Mouse (Mus musculus): ENCODE data around the gene Tdrd3. TPM values are rescaled to one million over a fixed set of nuclear protein-coding genes. Genes with fewer than 3 reads are reported as not detected.
A peak's percentile ranks its signal among the peaks of the same experiment; 100 is the strongest.

The Tdrd3 gene
- total RNA-seq (2021): 10 to 100 TPM; 26.2 to 28.9 TPM
- long read RNA-seq, full-length matches to known transcripts: 12 of 23 reads
- long read RNA-seq, partial matches to known transcripts: 1 of 23 reads
- long read RNA-seq, other reads (novel, unspliced or antisense): 10 of 23 reads

- peak; percentile 95 to 96 for DNase-seq (ENCODE audit: low spot score in 2 of 2)
Observed at GRCm38 (mm10) chr14:87415808-87416721, at the start of gene Tdrd3. Gene Tdrd3, plus strand, starts transcription at chr14:87416639.

GRCm38 (mm10) chr14:87367169-87367568 lies 49.3 kb upstream of the Tdrd3 start:
- no peak for DNase-seq (ENCODE audit: low spot score in 2 of 2)

- DNase-seq (ENCODE audit: low spot score in 2 of 2): no peak
Observed at GRCm38 (mm10) chr14:87383041-87383440, 33.4 kb upstream of the Tdrd3 start.

GRCm38 (mm10) chr14:87384288-87385268 lies 31.9 kb upstream of the Tdrd3 start:
- no peak for DNase-seq (ENCODE audit: low spot score in 2 of 2)

GRCm38 (mm10) chr14:87393096-87393495 lies 23.3 kb upstream of the Tdrd3 start:
- no peak for DNase-seq (ENCODE audit: low spot score in 2 of 2)

DNA sequence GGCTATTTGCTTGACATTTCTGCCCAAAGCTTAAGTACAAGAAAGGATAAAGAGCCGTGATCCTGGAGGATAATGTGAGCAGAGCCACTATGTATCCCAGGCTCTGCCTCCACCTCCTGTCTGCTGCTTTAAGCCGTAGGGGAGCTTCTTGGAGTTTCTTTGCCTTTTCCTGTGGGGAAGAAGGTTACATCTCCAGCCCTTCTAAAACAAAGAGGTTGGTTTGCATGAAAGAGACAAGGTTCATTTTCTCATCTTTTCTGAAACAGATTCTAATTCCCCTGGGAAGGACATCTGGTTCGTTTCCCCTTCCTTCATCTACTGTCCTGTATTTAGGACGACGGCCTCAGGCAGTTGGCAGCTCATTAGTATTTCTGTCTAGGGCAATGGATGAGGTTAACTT lies 19.8 kb upstream of the Tdrd3 start:
- no peak for DNase-seq (ENCODE audit: low spot score in 2 of 2)

GRCm38 (mm10) chr14:87415486-87415807 lies 992 bp upstream of the Tdrd3 start:
- no peak for DNase-seq (ENCODE audit: low spot score in 2 of 2)

DNA sequence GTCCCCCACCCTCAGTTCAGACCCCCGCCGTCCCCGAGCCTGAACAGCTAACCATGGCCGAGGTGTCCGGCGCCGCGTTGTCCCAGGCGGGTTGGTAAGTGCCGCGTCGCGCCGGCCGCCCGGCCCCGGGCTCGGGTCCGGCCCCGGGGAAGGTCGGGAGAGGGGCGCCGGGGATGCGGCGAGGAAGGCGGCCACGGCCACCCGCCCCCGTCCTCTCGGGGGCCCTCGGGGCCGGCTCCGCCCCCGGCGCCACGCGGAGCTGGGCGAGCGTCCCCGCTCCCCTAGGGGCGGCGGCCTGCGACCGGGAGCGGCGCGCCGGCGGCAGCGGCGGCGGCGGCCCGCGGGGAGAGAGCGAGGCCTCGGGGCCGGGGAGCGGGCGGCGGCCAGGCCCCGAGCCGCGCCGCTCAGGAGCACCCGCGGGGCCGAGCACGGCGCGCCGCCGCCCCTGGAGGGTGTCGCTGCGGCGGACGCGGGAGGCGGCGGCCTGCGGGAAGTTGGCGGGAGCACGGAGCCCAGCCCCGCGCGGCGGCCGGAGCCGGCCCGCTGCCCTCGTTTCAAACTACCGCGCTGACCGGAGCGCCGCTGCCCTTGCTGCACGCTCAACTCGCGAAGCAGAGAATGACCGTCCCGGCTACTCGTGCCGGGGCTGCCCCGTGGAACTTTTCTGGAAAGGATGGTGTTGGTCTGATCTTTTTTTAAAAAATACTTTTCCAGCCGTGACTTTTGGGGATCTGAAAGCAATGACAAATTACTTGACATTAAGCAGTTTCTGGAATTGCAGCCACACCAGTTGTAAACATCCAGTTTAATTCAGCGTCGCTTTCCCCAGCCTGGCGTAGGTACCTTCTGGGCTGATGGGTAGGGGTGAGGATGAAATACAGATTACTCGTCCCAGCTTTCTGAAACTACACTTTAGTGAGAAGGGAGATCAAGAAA lies 584 bp downstream of the Tdrd3 start:
- DNase-seq (ENCODE audit: low spot score in 2 of 2): peak; percentile 3 to 25

DNA sequence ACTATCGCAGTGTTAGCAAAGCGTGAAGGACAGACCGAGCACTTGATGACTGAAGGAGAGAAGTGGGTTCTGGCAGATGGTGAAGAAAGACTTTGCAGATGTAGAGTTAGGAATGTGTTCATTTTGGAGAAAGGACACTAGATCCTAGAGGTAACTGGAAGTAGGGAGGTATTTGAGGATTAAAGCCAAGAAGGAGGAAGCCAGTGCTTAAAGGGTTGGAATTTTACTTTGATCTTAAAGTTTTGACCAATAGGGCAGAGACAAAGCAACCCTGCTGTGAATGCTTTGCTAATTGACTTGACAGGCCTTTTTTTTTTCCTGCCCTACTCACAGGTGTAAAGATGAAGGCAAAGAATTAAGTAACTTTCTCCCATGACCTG lies 1.2 kb downstream of the Tdrd3 start:
- DNase-seq (ENCODE audit: low spot score in 2 of 2): no peak

DNA sequence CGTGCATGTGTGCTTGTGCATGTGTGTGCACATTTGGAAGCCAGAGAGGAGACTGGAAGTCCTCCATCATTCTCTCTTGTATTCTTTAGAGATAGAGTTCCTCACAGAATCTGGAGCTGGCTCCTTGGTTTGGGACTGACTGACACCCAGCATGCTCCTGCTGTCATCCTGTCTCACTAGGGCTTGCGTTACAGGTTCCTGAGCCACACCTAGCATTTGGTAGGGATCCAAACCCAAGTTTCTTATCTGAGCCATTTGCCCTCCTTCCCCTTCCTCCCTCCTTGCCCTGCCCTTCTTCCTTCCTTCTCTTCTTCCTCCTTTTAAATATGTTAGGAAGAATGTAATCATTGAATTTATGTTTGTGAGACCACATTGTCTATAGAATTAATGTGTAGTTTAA lies 3.3 kb downstream of the Tdrd3 start:
- no peak for DNase-seq (ENCODE audit: low spot score in 2 of 2)

GRCm38 (mm10) chr14:87420576-87420975 lies 4.1 kb downstream of the Tdrd3 start:
- DNase-seq (ENCODE audit: low spot score in 2 of 2): no peak

- DNase-seq (ENCODE audit: low spot score in 2 of 2): no peak
Observed at GRCm38 (mm10) chr14:87422432-87422831, 6.0 kb downstream of the Tdrd3 start.

DNA sequence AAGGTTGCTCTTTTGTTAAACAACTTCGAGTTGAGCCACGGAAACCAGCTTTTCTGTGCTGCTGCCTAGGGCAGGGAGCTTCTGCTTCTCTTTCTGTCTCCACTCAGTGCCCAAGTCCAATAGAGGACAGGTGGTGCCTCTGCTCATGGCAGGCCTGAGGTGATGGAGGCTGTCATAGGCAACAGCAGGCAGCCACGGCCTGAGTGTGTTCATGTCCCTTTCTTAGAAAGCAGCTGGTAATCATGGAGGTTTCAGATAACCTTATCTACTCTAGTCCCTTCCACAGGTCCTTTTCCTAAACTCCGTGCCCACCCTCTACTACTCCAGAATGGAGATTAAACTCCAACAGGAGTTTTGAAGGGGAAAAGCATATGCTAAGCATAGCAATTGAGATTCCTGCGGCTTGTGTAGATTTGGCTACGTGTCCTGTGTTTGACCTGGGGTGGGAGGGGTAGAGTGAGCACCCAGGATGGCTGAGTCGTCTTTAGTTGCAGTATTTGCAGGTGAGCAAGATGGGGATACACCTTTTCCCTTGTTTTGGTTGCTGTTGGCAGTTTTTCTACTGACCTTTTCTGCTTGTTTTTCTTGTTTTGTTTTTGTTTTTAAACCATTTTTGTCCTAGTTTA lies 10.0 kb downstream of the Tdrd3 start:
- no peak for DNase-seq (ENCODE audit: low spot score in 2 of 2)

DNA sequence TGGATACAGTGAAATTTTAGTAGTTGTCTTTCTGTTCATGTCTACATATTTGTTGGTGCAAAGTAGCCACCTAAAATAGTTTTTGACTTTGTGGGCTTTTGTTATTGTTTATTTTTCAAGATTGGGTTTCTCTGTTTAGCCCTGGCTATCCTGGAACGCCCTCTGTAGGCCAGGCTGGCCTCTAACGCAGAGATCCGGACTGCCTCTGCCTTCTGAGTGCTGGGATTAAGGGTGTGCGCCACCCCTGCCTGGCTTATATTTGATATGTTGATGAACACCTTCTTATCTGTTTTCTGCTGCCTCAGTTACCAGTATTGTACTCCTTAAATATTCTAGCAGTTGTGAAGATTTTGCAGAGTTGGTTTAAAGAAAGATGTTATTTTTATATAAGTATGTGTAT lies 10.6 kb downstream of the Tdrd3 start:
- DNase-seq (ENCODE audit: low spot score in 2 of 2): no peak

- DNase-seq (ENCODE audit: low spot score in 2 of 2): no peak
Observed at GRCm38 (mm10) chr14:87427659-87428289, 11.3 kb downstream of the Tdrd3 start.

- no peak for DNase-seq (ENCODE audit: low spot score in 2 of 2)
Observed at GRCm38 (mm10) chr14:87433390-87433915, 17.0 kb downstream of the Tdrd3 start.

GRCm38 (mm10) chr14:87435382-87435781 lies 18.9 kb downstream of the Tdrd3 start:
- DNase-seq (ENCODE audit: low spot score in 2 of 2): no peak

- no peak for DNase-seq (ENCODE audit: low spot score in 2 of 2)
Observed at GRCm38 (mm10) chr14:87439721-87440120, 23.3 kb downstream of the Tdrd3 start.

DNA sequence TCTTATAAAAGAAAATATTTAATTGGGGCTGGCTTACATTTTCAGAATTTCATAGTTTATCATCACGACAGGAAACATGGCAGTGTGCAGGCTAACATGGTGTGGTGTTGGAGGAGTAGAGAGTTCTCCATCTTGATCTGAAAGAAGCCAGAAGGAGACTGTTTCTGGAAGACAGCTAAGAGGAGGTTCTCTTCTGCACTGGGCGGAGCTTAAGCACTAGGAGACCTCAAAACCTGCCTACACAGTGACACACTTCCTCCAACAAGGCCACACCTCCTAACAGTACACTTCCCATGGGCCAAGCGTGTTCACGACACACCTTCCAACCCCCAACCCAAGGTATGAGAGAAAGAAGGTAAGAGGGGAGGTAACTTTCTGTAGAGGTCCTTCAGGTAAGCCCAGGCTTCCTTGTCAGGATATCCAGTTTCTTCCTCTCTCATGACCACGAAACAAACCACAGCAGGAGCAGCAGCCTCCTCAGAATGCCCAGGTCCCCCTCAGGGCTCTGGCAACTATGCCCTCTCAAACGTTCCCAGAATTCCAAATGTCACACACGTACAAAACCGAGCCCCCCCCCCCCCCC lies 30.0 kb downstream of the Tdrd3 start:
- no peak for DNase-seq (ENCODE audit: low spot score in 2 of 2)

Measured in layer of hippocampus, adult 18-20 months (tissue).